Mouse (Mus musculus): ENCODE data around the gene 1700016D06Rik. TPM values are rescaled to one million over a fixed set of nuclear protein-coding genes. Genes with fewer than 3 reads are reported as not detected.
A peak's percentile ranks its signal among the peaks of the same experiment; 100 is the strongest.

1700016D06Rik gene
- polyA plus RNA-seq, 1 experiment from 2014 or later = not detected

DNA sequence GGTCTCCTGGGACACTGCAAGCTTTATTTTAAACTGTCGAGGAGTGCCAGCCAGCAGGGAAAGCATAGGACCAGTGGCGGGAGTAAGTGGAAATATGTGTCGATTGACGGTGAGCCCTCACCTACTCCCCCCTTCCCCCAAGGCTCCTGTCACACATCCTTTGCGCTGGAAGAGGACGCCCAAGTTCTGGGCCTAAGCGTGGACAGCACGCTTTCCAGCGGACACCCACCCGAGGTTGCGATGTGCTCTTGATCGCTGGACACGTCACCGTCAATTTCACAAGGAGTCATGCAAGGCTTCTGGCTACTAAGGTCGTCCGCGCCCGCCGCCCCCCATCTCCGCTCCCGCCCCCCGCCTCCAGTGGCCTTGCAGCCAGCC, 26.4 kb upstream of the 1700016D06Rik start:
- Histone ChIP-seq H3K27me3 (peaks cover 14% of the 10 kb centered on the region), H3K36me3 (no peaks in the 10 kb centered on the region), H3K27ac (replicated peaks) (peak overlapping the region; percentile 100), H3K4me1 (replicated peaks) (peaks cover 40% of the 10 kb centered on the region), H3K4me2 (peak overlapping the region; percentile 85), H3K9ac (peak overlapping the region; percentile 97), H3K9me3 (no peaks in the 10 kb centered on the region), H3K4me3 (peak overlapping the region; percentile 79)
- WGBS = 0% methylated on average over 22 of the region's 22 CpGs
- ATAC-seq (ENCODE audit: low read depth) = peak; percentile 37

DNA sequence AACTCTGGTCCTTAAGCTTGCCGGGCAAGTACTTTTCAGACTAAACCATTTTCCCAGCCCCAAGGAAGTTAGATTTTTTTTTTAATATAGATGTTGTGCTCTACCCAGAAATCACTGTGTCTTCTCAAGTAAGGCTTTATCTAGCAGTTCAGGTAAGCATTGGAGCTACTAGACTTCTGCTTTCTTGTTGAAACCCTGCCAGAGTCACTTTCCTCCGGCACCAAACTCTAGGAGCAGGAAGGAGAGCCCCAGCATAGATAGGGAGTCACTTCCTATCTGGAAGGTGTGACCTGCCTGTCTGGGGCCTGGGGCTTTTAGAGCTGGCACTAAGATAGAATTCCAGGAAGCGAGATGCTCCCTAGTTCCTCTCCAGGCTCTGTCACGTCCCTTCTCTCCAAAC, 16.3 kb upstream of the 1700016D06Rik start:
- H3K9ac ChIP-seq = no peak overlapping the region
- H3K36me3 ChIP-seq = no peaks in the 10 kb centered on the region
- 84% methylated on average over 4 of the region's 4 CpGs for WGBS
- 0 out of 2 replicates have a peak, but pooled peaks cover 3% of the 10 kb centered on the region for H3K27me3 ChIP-seq
- no peaks in the 10 kb centered on the region for H3K9me3 ChIP-seq
- no peak for ATAC-seq (ENCODE audit: low read depth)
- H3K27ac ChIP-seq (replicated peaks) = no peak overlapping the region
- H3K4me2 ChIP-seq = no peak overlapping the region
- H3K4me1 ChIP-seq (replicated peaks) = no peaks in the 10 kb centered on the region
- H3K4me3 ChIP-seq = no peak overlapping the region

DNA sequence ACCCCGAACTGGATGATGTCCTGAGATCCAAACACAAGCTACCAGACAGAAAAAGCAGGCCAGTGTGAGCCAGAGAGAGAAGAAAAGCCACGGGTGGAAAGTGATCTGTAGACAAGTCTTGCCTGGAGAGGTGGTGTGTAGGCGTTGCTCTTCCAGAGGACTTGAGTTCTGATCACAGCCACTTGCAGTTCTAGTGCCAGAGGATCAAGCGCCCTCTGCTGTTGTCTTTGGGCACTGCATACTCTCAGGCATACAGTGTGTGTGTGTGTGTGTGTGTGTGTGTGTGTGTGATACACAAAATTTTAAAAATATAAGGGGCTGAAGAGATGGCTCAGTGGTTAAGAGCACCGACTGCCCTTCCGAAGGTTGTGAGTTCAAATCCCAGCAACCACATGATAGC, 11.4 kb upstream of the 1700016D06Rik start:
- Histone ChIP-seq H3K27me3 (no peaks in the 10 kb centered on the region), H3K36me3 (no peaks in the 10 kb centered on the region), H3K4me3 (no peak overlapping the region), H3K4me1 (replicated peaks) (no peaks in the 10 kb centered on the region; the same call in 1 of the 2 replicates), H3K9ac (no peak overlapping the region), H3K9me3 (no peaks in the 10 kb centered on the region), H3K4me2 (no peak overlapping the region), H3K27ac (replicated peaks) (no peak overlapping the region)
- WGBS = 83% methylated on average over 6 of the region's 6 CpGs
- no peak for ATAC-seq (ENCODE audit: low read depth)

- Histone ChIP-seq H3K9me3 (no peaks in the 10 kb centered on the region), H3K4me2 (no peak overlapping the region), H3K27me3 (no peaks in the 10 kb centered on the region), H3K27ac (replicated peaks) (no peak overlapping the region), H3K4me1 (replicated peaks) (no peaks in the 10 kb centered on the region; the same call in 1 of the 2 replicates), H3K36me3 (no peaks in the 10 kb centered on the region), H3K9ac (no peak overlapping the region), H3K4me3 (no peak overlapping the region)
- ATAC-seq (ENCODE audit: low read depth) = no peak
- 56% methylated on average over 5 of the region's 5 CpGs for WGBS
These were observed 9.6 kb upstream of the 1700016D06Rik start for GRCm38 (mm10) chr8:11710415-11710814.

- 77% methylated on average over 3 of the region's 3 CpGs for WGBS
These were observed 8.7 kb upstream of the 1700016D06Rik start for GRCm38 (mm10) chr8:11709542-11709941.

GRCm38 (mm10) chr8:11708815-11709214, 8.0 kb upstream of the 1700016D06Rik start:
- Histone ChIP-seq H3K27ac (replicated peaks) (no peak overlapping the region), H3K4me2 (no peak overlapping the region), H3K4me1 (replicated peaks) (no peaks in the 10 kb centered on the region; the same call in 1 of the 2 replicates), H3K9ac (no peak overlapping the region), H3K9me3 (no peaks in the 10 kb centered on the region), H3K4me3 (no peak overlapping the region), H3K27me3 (no peaks in the 10 kb centered on the region), H3K36me3 (no peaks in the 10 kb centered on the region)
- 55% methylated on average over 2 of the region's 2 CpGs for WGBS
- ATAC-seq (ENCODE audit: low read depth) = no peak

More at GRCm38 (mm10) chr8:11709542-11709941, 8.7 kb upstream of the 1700016D06Rik start:
- no peak overlapping the region for H3K9ac ChIP-seq
- no peak overlapping the region for H3K4me2 ChIP-seq
- H3K27me3 ChIP-seq = no peaks in the 10 kb centered on the region
- ATAC-seq (ENCODE audit: low read depth) = no peak
- no peaks in the 10 kb centered on the region for H3K9me3 ChIP-seq
- no peaks in the 10 kb centered on the region for H3K36me3 ChIP-seq
- no peak overlapping the region for H3K27ac ChIP-seq (replicated peaks)
- H3K4me1 ChIP-seq (replicated peaks) = no peaks in the 10 kb centered on the region; the same call in 1 of the 2 replicates
- H3K4me3 ChIP-seq = no peak overlapping the region

- H3K27ac ChIP-seq (replicated peaks) = no peak overlapping the region
- 22% methylated on average over 3 of the region's 3 CpGs for WGBS
- ATAC-seq (ENCODE audit: low read depth) = no peak
- H3K4me2 ChIP-seq = no peak overlapping the region
- no peaks in the 10 kb centered on the region for H3K9me3 ChIP-seq
- no peaks in the 10 kb centered on the region for H3K36me3 ChIP-seq
- H3K27me3 ChIP-seq = no peaks in the 10 kb centered on the region
- no peak overlapping the region for H3K9ac ChIP-seq
- H3K4me3 ChIP-seq = no peak overlapping the region
- no peaks in the 10 kb centered on the region; the same call in 1 of the 2 replicates for H3K4me1 ChIP-seq (replicated peaks)
These were observed 6.8 kb upstream of the 1700016D06Rik start for GRCm38 (mm10) chr8:11707701-11708100.

GRCm38 (mm10) chr8:11705818-11706217, 5.0 kb upstream of the 1700016D06Rik start:
- no peak overlapping the region for H3K4me3 ChIP-seq
- no peak overlapping the region for H3K9ac ChIP-seq
- no peak for ATAC-seq (ENCODE audit: low read depth)
- WGBS = 81% methylated on average over 12 of the region's 12 CpGs
- no peaks in the 10 kb centered on the region for H3K36me3 ChIP-seq
- H3K9me3 ChIP-seq = no peaks in the 10 kb centered on the region
- no peak overlapping the region for H3K4me2 ChIP-seq
- no peaks in the 10 kb centered on the region for H3K4me1 ChIP-seq (replicated peaks)
- H3K27ac ChIP-seq (replicated peaks) = no peak overlapping the region
- H3K27me3 ChIP-seq = no peaks in the 10 kb centered on the region

DNA sequence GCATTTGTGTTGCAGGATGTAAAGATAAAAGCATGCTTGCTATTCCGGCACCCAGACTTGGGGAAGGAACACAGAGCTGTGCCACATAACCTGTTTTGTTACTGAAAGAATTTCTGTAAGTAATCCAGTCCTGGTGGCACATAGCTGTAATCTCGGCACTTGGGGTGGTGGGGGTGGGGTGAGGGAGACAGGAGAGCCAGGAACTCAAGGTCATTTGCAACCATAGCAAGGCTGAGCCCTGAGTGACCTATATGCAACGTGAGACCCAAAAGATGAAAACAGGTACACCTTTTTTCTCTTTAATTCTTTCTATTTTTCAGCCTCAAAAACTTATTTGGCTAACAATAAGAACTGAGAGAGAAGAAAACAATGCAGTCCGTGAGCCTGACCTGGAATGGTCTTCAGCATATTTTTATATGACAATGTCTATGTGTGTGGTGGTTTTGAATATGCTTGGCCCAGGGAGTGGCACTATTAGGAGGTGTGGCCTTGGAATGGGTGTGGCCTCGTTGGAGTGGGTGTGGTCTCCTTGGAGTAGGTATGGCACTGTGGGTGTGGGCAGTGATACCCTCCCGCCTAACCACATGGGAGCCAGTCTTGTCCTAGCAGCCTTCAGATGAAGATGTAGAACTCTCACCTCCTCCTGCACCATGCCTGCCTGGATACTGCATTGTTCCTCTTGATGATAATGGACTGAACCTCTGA, 4.0 kb upstream of the 1700016D06Rik start:
- no peak overlapping the region for H3K27ac ChIP-seq (replicated peaks)
- 70% methylated on average over 6 of the region's 6 CpGs for WGBS
- H3K27me3 ChIP-seq = peaks cover under 1% of the 10 kb centered on the region; the same call in 1 of the 2 replicates
- H3K4me1 ChIP-seq (replicated peaks) = peaks cover 5% of the 10 kb centered on the region
- no peak overlapping the region for H3K4me3 ChIP-seq
- ATAC-seq (ENCODE audit: low read depth) = no peak
- H3K9ac ChIP-seq = no peak overlapping the region
- no peak overlapping the region for H3K4me2 ChIP-seq
- H3K9me3 ChIP-seq = no peaks in the 10 kb centered on the region
- H3K36me3 ChIP-seq = no peaks in the 10 kb centered on the region

DNA sequence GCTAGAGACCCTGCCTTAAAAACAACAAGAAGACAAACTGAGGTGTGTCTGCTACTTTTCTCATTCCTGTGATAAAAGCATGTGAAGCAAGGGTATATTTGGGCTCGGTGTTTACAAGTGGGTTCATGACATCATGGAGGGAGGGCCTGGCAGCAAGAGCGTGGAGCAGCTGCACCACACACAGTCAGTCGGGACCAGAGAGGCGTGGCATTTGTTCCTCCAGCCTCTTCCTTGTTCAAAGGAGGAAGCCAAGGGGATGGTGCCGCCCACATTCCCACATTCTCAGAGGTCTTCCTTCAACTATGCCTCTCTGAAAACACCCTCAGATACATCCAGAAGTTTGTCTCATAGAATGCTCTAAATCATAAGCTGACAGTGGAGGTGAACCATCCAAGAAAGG, 2.9 kb upstream of the 1700016D06Rik start:
- WGBS = 89% methylated on average over 5 of the region's 5 CpGs
- H3K9me3 ChIP-seq = no peaks in the 10 kb centered on the region
- no peak for ATAC-seq (ENCODE audit: low read depth)

DNA sequence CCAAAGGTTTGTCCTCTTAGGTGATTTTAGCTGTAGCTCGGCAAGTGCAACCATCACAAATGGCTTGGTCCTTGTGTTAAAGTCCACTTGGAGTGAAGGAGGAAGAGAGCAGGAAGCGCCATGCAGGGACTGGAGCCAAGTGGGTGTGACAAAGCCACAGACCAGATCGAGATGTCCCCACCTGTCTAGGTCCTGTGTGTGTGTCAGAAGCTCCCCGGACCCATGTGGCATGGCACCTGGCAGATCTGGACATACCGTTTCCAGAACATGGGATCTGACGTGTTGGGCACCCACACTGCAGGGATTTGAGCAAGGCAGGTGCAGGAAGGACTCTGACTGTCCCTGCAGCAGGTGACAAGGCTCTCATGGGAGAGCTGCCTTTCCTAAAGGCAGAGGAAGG, 565 bp upstream of the 1700016D06Rik start:
- no peak overlapping the region for H3K27ac ChIP-seq (replicated peaks)
- no peaks in the 10 kb centered on the region for H3K36me3 ChIP-seq
- H3K27me3 ChIP-seq = peaks cover 5% of the 10 kb centered on the region; the same call in 1 of the 2 replicates
- 84% methylated on average over 6 of the region's 6 CpGs for WGBS
- H3K4me3 ChIP-seq = no peak overlapping the region
- peaks cover 5% of the 10 kb centered on the region for H3K4me1 ChIP-seq (replicated peaks)
- no peak overlapping the region for H3K9ac ChIP-seq
- no peaks in the 10 kb centered on the region for H3K9me3 ChIP-seq
- ATAC-seq (ENCODE audit: low read depth) = no peak
- H3K4me2 ChIP-seq = no peak overlapping the region

More for the DNA sequence above, 2.9 kb upstream of the 1700016D06Rik start:
- H3K36me3 ChIP-seq = no peaks in the 10 kb centered on the region
- no peak overlapping the region for H3K9ac ChIP-seq
- peaks cover 5% of the 10 kb centered on the region; the same call in 1 of the 2 replicates for H3K27me3 ChIP-seq
- H3K4me3 ChIP-seq = no peak overlapping the region
- H3K4me2 ChIP-seq = no peak overlapping the region
- no peak overlapping the region for H3K27ac ChIP-seq (replicated peaks)
- peaks cover 5% of the 10 kb centered on the region for H3K4me1 ChIP-seq (replicated peaks)

- peak overlapping the region; percentile 58 for H3K9ac ChIP-seq
- H3K4me1 ChIP-seq (replicated peaks) = peaks cover 5% of the 10 kb centered on the region
- ATAC-seq (ENCODE audit: low read depth) = peak; percentile 83
These were observed 517 bp downstream of the 1700016D06Rik start for GRCm38 (mm10) chr8:11700060-11701032.

More at GRCm38 (mm10) chr8:11700060-11701032, 517 bp downstream of the 1700016D06Rik start:
- Histone ChIP-seq H3K4me2 (peak overlapping the region; percentile 53), H3K9me3 (no peaks in the 10 kb centered on the region), H3K4me3 (peak overlapping the region; percentile 22), H3K36me3 (no peaks in the 10 kb centered on the region), H3K27me3 (peaks cover 5% of the 10 kb centered on the region; the same call in 1 of the 2 replicates), H3K27ac (replicated peaks) (no peak overlapping the region)
- WGBS = 40% methylated on average over 26 of the region's 26 CpGs
